Mouse (Mus musculus): Measurements from ENCODE around the gene Tex12. TPM values are rescaled to one million over a fixed set of nuclear protein-coding genes. Genes with fewer than 3 reads are reported as not detected.
A peak's percentile ranks its signal among the peaks of the same experiment; 100 is the strongest.

Tex12 gene
- polyA plus RNA-seq, 1 experiment from 2014 or later = 0.23 TPM

DNA sequence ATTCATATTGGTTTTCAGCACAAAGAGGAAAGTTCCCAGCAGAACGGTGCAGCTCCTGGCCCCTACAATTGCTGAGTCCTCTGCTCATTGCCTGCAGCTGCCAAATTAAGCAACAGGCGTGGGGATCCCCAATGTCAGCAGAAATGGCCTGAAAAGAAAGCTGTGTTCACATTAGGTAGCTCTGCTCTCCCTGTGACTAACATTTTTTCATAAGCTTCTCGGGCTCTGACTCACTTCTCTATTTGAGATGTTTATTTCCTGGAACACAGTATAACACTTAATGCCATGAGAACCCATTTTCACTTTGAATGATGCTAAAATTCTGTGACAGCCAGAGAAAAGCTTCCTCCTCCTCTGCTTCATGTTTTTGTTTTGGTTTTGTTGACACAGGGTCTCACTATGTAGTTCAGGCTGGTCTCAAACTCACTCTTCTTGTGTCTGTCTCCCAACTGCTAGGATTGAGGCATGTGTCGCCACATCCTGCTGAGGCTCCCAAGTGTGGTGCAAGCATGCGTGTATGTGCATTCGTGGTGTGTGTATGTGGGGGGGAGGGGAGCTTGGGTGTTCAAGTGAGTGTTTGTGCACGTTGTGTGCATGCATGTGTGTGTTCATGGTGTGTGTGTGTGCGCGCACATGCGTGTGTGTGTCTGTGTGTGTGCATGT is 29.9 kb upstream of the Tex12 start:
- Histone ChIP-seq H3K9me3 (replicated peaks) (no peaks in the 10 kb centered on the region), H3K4me3 (replicated peaks) (no peak overlapping the region), H3K36me3 (peaks cover 15% of the 10 kb centered on the region), H3K27me3 (replicated peaks) (no peaks in the 10 kb centered on the region), H3K27ac (replicated peaks) (no peak overlapping the region), H3K9ac (replicated peaks) (no peak overlapping the region), H3K4me1 (no peaks in the 10 kb centered on the region), H3K4me2 (no peak overlapping the region)
- ATAC-seq (ENCODE audit: low FRiP score) = no peak
- 79% methylated on average over 10 of the region's 10 CpGs for WGBS

DNA sequence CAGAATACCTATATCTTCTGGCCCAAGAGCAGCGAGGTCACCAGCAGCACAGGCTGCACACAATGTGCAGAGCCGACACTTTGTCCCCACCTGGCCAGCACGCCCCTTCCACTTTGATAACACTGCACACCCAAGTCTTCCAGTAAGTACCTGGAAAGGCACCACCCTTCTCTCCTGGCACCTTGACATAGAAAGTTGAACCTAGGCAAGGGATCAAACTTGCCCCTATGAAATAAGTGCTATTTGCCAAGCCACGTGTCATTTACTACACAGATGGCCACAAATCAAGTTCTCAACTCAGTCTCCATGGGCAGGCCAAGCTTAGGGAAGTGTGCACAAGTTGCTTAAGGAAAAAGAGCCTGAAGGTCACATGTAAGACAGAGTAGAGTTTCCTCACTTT is 25.8 kb upstream of the Tex12 start:
- Histone ChIP-seq H3K36me3 (no peaks in the 10 kb centered on the region), H3K4me1 (no peaks in the 10 kb centered on the region), H3K27me3 (replicated peaks) (no peaks in the 10 kb centered on the region), H3K9me3 (replicated peaks) (no peaks in the 10 kb centered on the region), H3K9ac (replicated peaks) (no peak overlapping the region), H3K27ac (replicated peaks) (no peak overlapping the region), H3K4me3 (replicated peaks) (no peak overlapping the region), H3K4me2 (no peak overlapping the region)
- ATAC-seq (ENCODE audit: low FRiP score) = no peak
- WGBS = 79% methylated on average over 4 of the region's 4 CpGs

DNA sequence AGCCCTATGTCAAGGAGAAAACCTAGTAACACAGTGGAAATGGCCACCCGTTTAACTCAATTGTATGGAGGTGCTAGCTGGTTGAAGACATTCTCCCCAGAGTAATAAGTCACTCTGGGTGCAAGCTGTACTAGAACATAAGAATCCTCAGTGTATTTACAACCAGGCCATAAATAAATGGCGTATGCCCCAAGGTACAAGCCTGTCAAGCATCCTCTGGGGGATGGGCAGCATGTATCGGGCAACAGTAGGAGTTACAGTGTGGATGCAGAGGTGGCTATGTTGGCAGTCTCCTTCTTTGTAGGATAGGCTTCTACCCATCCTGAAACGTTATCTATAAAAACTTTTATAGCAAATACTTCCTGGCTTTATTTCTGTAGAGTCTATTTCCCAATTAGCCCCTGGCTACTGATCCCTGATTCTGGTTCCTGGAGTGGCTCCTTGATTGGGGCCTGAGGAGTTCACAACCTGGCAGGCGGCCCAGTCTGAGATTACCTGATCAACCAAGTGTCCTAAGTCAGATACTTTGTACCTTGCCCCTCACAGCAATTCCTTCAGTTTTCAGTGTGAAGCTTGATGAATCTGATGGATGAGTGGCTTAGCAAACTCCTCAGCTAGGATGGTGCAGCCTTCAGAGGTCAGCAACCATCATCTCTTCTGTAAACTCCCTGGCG is 24.2 kb upstream of the Tex12 start:
- no peak overlapping the region for H3K9ac ChIP-seq (replicated peaks)
- H3K36me3 ChIP-seq = no peaks in the 10 kb centered on the region
- no peaks in the 10 kb centered on the region for H3K9me3 ChIP-seq (replicated peaks)
- no peaks in the 10 kb centered on the region for H3K27me3 ChIP-seq (replicated peaks)
- ATAC-seq (ENCODE audit: low FRiP score) = no peak
- no peak overlapping the region for H3K27ac ChIP-seq (replicated peaks)
- WGBS = 78% methylated on average over 6 of the region's 6 CpGs
- H3K4me1 ChIP-seq = no peaks in the 10 kb centered on the region
- H3K4me2 ChIP-seq = no peak overlapping the region
- no peak overlapping the region for H3K4me3 ChIP-seq (replicated peaks)

DNA sequence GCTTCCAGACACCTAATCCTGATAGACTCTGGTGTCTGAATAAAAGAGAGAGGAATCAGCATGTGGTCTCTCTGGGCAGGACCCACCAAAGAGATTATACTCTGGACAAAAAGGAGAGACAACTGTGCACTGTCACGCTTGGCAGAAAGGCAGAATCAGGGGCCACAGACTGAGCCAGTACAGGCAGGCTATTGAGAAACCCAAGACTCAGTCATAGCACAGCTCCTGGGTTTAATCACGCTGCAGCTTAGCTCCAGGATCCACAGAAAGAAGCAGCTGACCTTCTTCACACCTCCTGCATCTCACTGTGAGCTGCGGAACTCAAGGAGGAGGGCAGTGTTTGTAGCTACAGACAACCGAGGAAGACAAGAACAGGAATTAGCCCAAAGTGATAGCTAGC is 19.2 kb upstream of the Tex12 start:
- WGBS = 50% methylated on average over 4 of the region's 4 CpGs
- ATAC-seq (ENCODE audit: low FRiP score) = no peak
- Histone ChIP-seq H3K4me3 (replicated peaks) (no peak overlapping the region), H3K9ac (replicated peaks) (no peak overlapping the region), H3K9me3 (replicated peaks) (no peaks in the 10 kb centered on the region), H3K4me2 (no peak overlapping the region), H3K4me1 (no peaks in the 10 kb centered on the region), H3K27ac (replicated peaks) (no peak overlapping the region), H3K36me3 (no peaks in the 10 kb centered on the region), H3K27me3 (replicated peaks) (no peaks in the 10 kb centered on the region)

- WGBS = 83% methylated on average over 10 of the region's 10 CpGs
- H3K27ac ChIP-seq (replicated peaks) = no peak overlapping the region
These were observed 8.7 kb upstream of the Tex12 start for GRCm38 (mm10) chr9:50569599-50570525.

GRCm38 (mm10) chr9:50567881-50568280 is 6.8 kb upstream of the Tex12 start:
- no peaks in the 10 kb centered on the region for H3K9me3 ChIP-seq (replicated peaks)
- ATAC-seq (ENCODE audit: low FRiP score) = no peak
- H3K4me3 ChIP-seq (replicated peaks) = no peak overlapping the region
- no peak overlapping the region for H3K27ac ChIP-seq (replicated peaks)
- H3K9ac ChIP-seq (replicated peaks) = no peak overlapping the region
- H3K36me3 ChIP-seq = no peaks in the 10 kb centered on the region
- H3K4me1 ChIP-seq = no peaks in the 10 kb centered on the region
- no peaks in the 10 kb centered on the region for H3K27me3 ChIP-seq (replicated peaks)
- WGBS = 91% methylated on average over 2 of the region's 2 CpGs
- no peak overlapping the region for H3K4me2 ChIP-seq

More at GRCm38 (mm10) chr9:50569599-50570525, 8.7 kb upstream of the Tex12 start:
- Histone ChIP-seq H3K9ac (replicated peaks) (no peak overlapping the region), H3K4me1 (no peaks in the 10 kb centered on the region), H3K4me2 (no peak overlapping the region), H3K36me3 (no peaks in the 10 kb centered on the region), H3K27me3 (replicated peaks) (no peaks in the 10 kb centered on the region), H3K9me3 (replicated peaks) (no peaks in the 10 kb centered on the region), H3K4me3 (replicated peaks) (no peak overlapping the region)
- no peak for ATAC-seq (ENCODE audit: low FRiP score)

- Histone ChIP-seq H3K9me3 (replicated peaks) (no peaks in the 10 kb centered on the region), H3K9ac (replicated peaks) (no peak overlapping the region), H3K4me2 (no peak overlapping the region), H3K27me3 (replicated peaks) (no peaks in the 10 kb centered on the region), H3K4me3 (replicated peaks) (no peak overlapping the region), H3K36me3 (no peaks in the 10 kb centered on the region), H3K27ac (replicated peaks) (no peak overlapping the region), H3K4me1 (no peaks in the 10 kb centered on the region)
- ATAC-seq (ENCODE audit: low FRiP score) = no peak
- WGBS = 93% methylated on average over 4 of the region's 4 CpGs
These were observed 6.2 kb upstream of the Tex12 start for GRCm38 (mm10) chr9:50567372-50567771.

- no peaks in the 10 kb centered on the region for H3K4me1 ChIP-seq
- no peak for ATAC-seq (ENCODE audit: low FRiP score)
- 86% methylated on average over 4 of the region's 4 CpGs for WGBS
- H3K27me3 ChIP-seq (replicated peaks) = no peaks in the 10 kb centered on the region
- H3K9me3 ChIP-seq (replicated peaks) = no peaks in the 10 kb centered on the region
- no peak overlapping the region for H3K9ac ChIP-seq (replicated peaks)
- H3K4me3 ChIP-seq (replicated peaks) = no peak overlapping the region
- no peak overlapping the region for H3K27ac ChIP-seq (replicated peaks)
- no peak overlapping the region for H3K4me2 ChIP-seq
- no peaks in the 10 kb centered on the region for H3K36me3 ChIP-seq
These were observed 4.8 kb upstream of the Tex12 start for GRCm38 (mm10) chr9:50565940-50566339.

- whole genome bisulfite sequencing = 80% methylated on average over 7 of the region's 7 CpGs
- no peak overlapping the region for H3K4me2 ChIP-seq
- no peak overlapping the region for H3K4me3 ChIP-seq (replicated peaks)
- no peak overlapping the region for H3K9ac ChIP-seq (replicated peaks)
- no peaks in the 10 kb centered on the region for H3K9me3 ChIP-seq (replicated peaks)
- no peak overlapping the region for H3K27ac ChIP-seq (replicated peaks)
- ATAC-seq (ENCODE audit: low FRiP score) = no peak
- no peaks in the 10 kb centered on the region for H3K4me1 ChIP-seq
- H3K27me3 ChIP-seq (replicated peaks) = no peaks in the 10 kb centered on the region
- no peaks in the 10 kb centered on the region for H3K36me3 ChIP-seq
These were observed 4.0 kb upstream of the Tex12 start for GRCm38 (mm10) chr9:50565173-50565572.

- Histone ChIP-seq H3K9ac (replicated peaks) (no peak overlapping the region), H3K4me3 (replicated peaks) (no peak overlapping the region), H3K27me3 (replicated peaks) (no peaks in the 10 kb centered on the region), H3K27ac (replicated peaks) (no peak overlapping the region), H3K4me2 (no peak overlapping the region), H3K4me1 (no peaks in the 10 kb centered on the region), H3K9me3 (replicated peaks) (no peaks in the 10 kb centered on the region), H3K36me3 (no peaks in the 10 kb centered on the region)
- no peak for ATAC-seq (ENCODE audit: low FRiP score)
- 89% methylated on average over 2 of the region's 2 CpGs for WGBS
These were observed 814 bp upstream of the Tex12 start for GRCm38 (mm10) chr9:50561918-50562360.

DNA sequence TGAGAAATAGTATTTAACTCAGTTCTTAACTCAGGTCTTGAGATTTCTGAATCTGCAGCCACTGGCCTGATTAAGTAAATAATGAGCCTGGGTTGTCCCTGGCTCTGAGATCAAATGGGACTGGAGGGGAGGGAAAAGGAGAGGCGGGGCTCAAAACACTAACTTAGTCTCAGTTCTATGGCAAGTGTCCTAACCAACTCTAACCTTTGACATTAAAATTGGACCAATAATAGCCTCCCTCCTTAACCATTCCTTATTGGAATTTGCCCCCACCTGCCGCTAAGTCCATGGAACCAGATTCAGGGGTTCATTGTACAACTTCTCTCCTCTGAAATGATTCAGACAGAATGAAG is 6.1 kb downstream of the Tex12 start, which contains the start of gene Bco2:
Bco2 (minus strand) TSS at position 88 of the 353 bp plus-strand sequence.
- H3K4me1 ChIP-seq = peaks cover 14% of the 10 kb centered on the region
- peak; percentile 28; the same call in 1 of the 2 replicates for ATAC-seq (ENCODE audit: low FRiP score)
- 0 out of 2 replicates have a peak within 1 kb of the TSS, but pooled peaks have one; percentile 17 for H3K9ac ChIP-seq (replicated peaks)

More for the DNA sequence above, 6.1 kb downstream of the Tex12 start, which contains the start of gene Bco2:
- WGBS = 25% methylated on average over 2 of the region's 2 CpGs
- Histone ChIP-seq H3K27me3 (replicated peaks) (no peaks in the 10 kb centered on the region), H3K4me3 (replicated peaks) (peak within 1 kb of the TSS; percentile 29), H3K4me2 (peak within 1 kb of the TSS; percentile 51), H3K27ac (replicated peaks) (peak within 1 kb of the TSS; percentile 75), H3K36me3 (no peaks in the 10 kb centered on the region), H3K9me3 (replicated peaks) (no peaks in the 10 kb centered on the region)

Measured in neural tube, embryonic 15.5 days (tissue).